Mouse (Mus musculus) megakaryocyte, embryonic 14.5 days (primary cell): Measurements from ENCODE around the gene Gm49325.

ENCODE experiments used
- FLI1 ChIP-seq: IDR thresholded peaks from 2 replicates; pipeline ENCODE4 v1.6.1; 2012; ENCODE audit warnings: low read length, inconsistent platforms, mixed read lengths
- GATA1 ChIP-seq: IDR thresholded peaks from 3 replicates; pipeline ENCODE4 v1.6.1; 2012; ENCODE audit warnings: mixed read lengths, low read length, inconsistent platforms, borderline replicate concordance

GRCm38 (mm10) chr10:77634452-77635231 is 28.6 kb downstream of the Gm49325 start:
- TF ChIP-seq GATA1: no peak
- no peak for TF ChIP-seq FLI1
